In the genomic region with DNA sequence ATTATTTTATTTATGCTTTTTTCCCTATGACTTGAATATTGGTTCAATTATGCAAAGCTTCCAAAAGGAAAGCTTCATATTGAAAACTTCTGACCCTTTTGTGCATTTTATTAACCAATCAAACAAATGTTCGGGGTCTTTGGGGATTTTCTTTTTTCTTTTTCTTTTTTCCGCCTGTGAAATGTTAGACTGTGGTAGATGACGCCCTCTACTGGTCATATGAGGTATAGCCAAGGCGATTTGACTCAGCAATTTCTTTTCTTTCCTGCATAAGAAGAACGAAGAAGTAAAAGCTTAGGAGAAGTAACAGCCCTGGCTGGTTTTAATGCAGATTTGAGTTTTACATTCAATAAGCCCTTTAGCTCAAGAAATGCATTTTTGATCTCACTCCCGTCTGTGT, we compare ENCODE assay signal across 8 mouse cellular contexts.
DNase-seq lines count a peak whose midpoint lies in the region; TF ChIP-seq lines count a peak whose summit lies in the region.

No protein-coding gene starts in this region.

- peak; percentile 57; the same call in 1 of the 2 replicates for TF ChIP-seq CTCF in brain, embryonic 14.5 days (IDR thresholded peaks at IDR 0.05; ENCODE audit: borderline replicate concordance, extremely low read depth, insufficient read depth, insufficient read length)

- peak; percentile 22 to 47 for DNase-seq in cerebellum, adult 18-20 months
- no peak for DNase-seq in cerebellum, adult 11-12 months
- DNase-seq in left cerebral cortex, adult 11 months (ENCODE audit: low spot score), result peak; percentile 22
- no peak for DNase-seq in left cerebral cortex, adult 8-10 months (ENCODE audit: low spot score in 2 of 2)
- peak; percentile 81 for DNase-seq in brain, embryonic 14.5 days (ENCODE audit: low read depth)
- peak; percentile 71 for DNase-seq in hindlimb bud, embryonic 11.5 days (ENCODE audit: extremely low spot score, low read depth, low spot score)
- DNase-seq in retina, postnatal 7 days (ENCODE audit: low read depth, low spot score), result peak; percentile 28
- no peak for DNase-seq in natural killer cell, adult 2 months (ENCODE audit: low spot score in 2 of 2)

- TF ChIP-seq POLR2A in brain, embryonic 14.5 days (IDR thresholded peaks at IDR 0.05; ENCODE audit: borderline replicate concordance, extremely low read depth, insufficient read depth, insufficient read length, poor library complexity, severe bottlenecking), result no peak

Comparison
In these comparisons a context has a peak if more than half of its experiments do, and no peak if none do; other contexts are left out.
1. DNase-seq: peak in cerebellum, adult 18-20 months (2 of 2), left cerebral cortex, adult 11 months (single experiment), brain, embryonic 14.5 days (single experiment), hindlimb bud, embryonic 11.5 days (single experiment) and retina, postnatal 7 days (single experiment); none in cerebellum, adult 11-12 months (single experiment), left cerebral cortex, adult 8-10 months (0 of 2) and natural killer cell, adult 2 months (0 of 2).